Mouse (Mus musculus) small intestine, adult 2 months (tissue): ENCODE measurements around the gene Ttc9.

ENCODE experiments used
- CTCF ChIP-seq: fragments of 200-500 bp; IDR thresholded peaks from 2 replicates; pipeline ENCODE4 v1.5.1; 2012; ENCODE audit warnings: low read depth, mild to moderate bottlenecking, control low read depth, inconsistent platforms, low read length, moderate library complexity, mixed read lengths; ENCODE audit not compliant: insufficient replicate concordance, insufficient read length; ENCODE audit errors: extremely low read depth
- POLR2A ChIP-seq: fragments of 200-500 bp; IDR thresholded peaks from 2 replicates; pipeline ENCODE4 v1.6.1; 2012; ENCODE audit warnings: low read depth, mild to moderate bottlenecking, control low read depth, inconsistent platforms, low read length, moderate library complexity

DNA sequence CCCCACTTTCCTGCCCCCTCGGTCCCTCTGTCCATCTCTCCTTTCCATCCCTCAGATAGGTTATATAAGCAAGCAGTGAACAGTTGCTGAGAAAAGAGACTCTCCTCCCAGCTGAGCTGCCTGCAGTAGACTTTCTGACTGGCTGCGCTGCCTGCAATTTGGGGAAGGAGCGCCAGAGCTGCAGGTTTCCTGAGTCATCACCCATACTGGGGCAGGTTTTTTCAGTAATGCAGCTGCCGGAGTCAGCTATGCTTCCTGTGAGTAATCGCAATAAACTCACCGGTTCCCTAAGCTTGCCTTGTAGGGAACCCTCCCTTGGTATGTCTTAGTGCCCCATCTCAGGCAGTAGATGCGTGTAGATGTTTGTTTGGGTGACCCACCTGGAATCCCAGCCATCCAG lies 14.1 kb upstream of the Ttc9 start:
- no peak for TF ChIP-seq CTCF
- no peak for TF ChIP-seq POLR2A
